Mouse (Mus musculus) heart, postnatal 14 days (tissue): Measurements from ENCODE around the gene Pfkp. TPM values are rescaled to one million over a fixed set of nuclear protein-coding genes. Genes with fewer than 3 reads are reported as not detected.

Experiments
- total RNA-seq, 2 experiments: library from RNA; stranded (reverse); gene quantifications; 2 replicates each; pipeline ENCODE4 v1.2.3; 2021

Gene Pfkp
- total RNA-seq, 2 experiments from 2014 or later: 72.9 to 74.6 TPM

Other genes with a start within 250 kb of the Pfkp start
- 10 to 100 TPM; 51.1 to 54.4 TPM for gene Pitrm1, start 100.6 kb downstream of the Pfkp start, total RNA-seq